Comparison of ENCODE assay signal across 20 mouse cellular contexts in genomic region chr9:119484420-119484819, GRCm38 (mm10). TPM values are rescaled to one million over a fixed set of nuclear protein-coding genes. Genes with fewer than 3 reads are reported as not detected.
DNase-seq lines count a peak whose midpoint lies in the region; ATAC-seq and TF ChIP-seq lines count a peak whose summit lies in the region.
"Had no signal": no experiment of that assay in that cellular context is flagged by ENCODE, and none has a peak within 500 bp of the region (broad histone marks: within the 10 kb centered on the region; RNA-seq: fewer than 3 reads in every experiment).

No protein-coding gene starts in this region.

- peak; percentile 38 for DNase-seq in gastrocnemius, adult 2 months
- no peak for DNase-seq in gastrocnemius, adult 8-10 months (ENCODE audit: low spot score in 2 of 2)
- no peak for DNase-seq in hindbrain, embryonic 10.5 days (ENCODE audit: low spot score)
- no peak for DNase-seq in midbrain, embryonic 11.5 days (ENCODE audit: low spot score, missing footprints)
- DNase-seq in midbrain, embryonic 10.5 days (ENCODE audit: low spot score): no peak
- DNase-seq in lung, postnatal 10 days: no peak
- DNase-seq: cerebellum, adult 18-20 months; cerebellum, postnatal 25 days; kidney, adult 9 months; right cerebral cortex, adult 18-20 months had no signal

- H3K27me3 ChIP-seq in hindbrain, embryonic 10.5 days (ENCODE audit: insufficient read depth, poor library complexity, severe bottlenecking): 0 out of 2 replicates have a peak, but pooled peaks cover 3% of the 10 kb centered on the region
- no peaks in the 10 kb centered on the region; the same call in 1 of the 2 replicates for H3K27me3 ChIP-seq in hindbrain, embryonic 16.5 days (replicated peaks; ENCODE audit: control insufficient read depth, insufficient read depth, low read length)
- no peaks in the 10 kb centered on the region for H3K27me3 ChIP-seq in midbrain, embryonic 11.5 days (ENCODE audit: control insufficient read depth, insufficient read depth, low read length)
- peaks cover 15% of the 10 kb centered on the region; the same call in 1 of the 2 replicates for H3K27me3 ChIP-seq in midbrain, embryonic 10.5 days (ENCODE audit: low read depth, poor library complexity, severe bottlenecking)
- H3K27me3 ChIP-seq in limb, embryonic 12.5 days: no peaks in the 10 kb centered on the region
- H3K27me3 ChIP-seq: CH12.LX; forebrain, embryonic 12.5 days; lung, embryonic 15.5 days had no signal

- no peaks in the 10 kb centered on the region for H3K9me3 ChIP-seq in hindbrain, embryonic 10.5 days
- no peaks in the 10 kb centered on the region for H3K9me3 ChIP-seq in hindbrain, embryonic 16.5 days (ENCODE audit: control insufficient read depth, low read length)
- H3K9me3 ChIP-seq in midbrain, embryonic 11.5 days (ENCODE audit: control insufficient read depth, low read length): no peaks in the 10 kb centered on the region
- H3K9me3 ChIP-seq in midbrain, embryonic 10.5 days (replicated peaks): no peaks in the 10 kb centered on the region
- H3K9me3 ChIP-seq in limb, embryonic 12.5 days: no peaks in the 10 kb centered on the region
- H3K9me3 ChIP-seq: forebrain, embryonic 12.5 days; lung, embryonic 15.5 days had no signal

- ATAC-seq in hindbrain, embryonic 16.5 days: no peak
- 0 out of 2 replicates have a peak, but pooled peaks have one; percentile 24 for ATAC-seq in midbrain, embryonic 11.5 days (ENCODE audit: low FRiP score)
- ATAC-seq in limb, embryonic 12.5 days (ENCODE audit: insufficient number of reproducible peaks, insufficient read depth, low FRiP score, low TSS enrichment, low read depth): 0 out of 2 replicates have a peak, but pooled peaks have one; percentile 27
- ATAC-seq: inflammation-experienced regulatory T-cells, adult 6 months; midbrain, embryonic 16.5 days had no signal

- no peak overlapping the region for H3K4me2 ChIP-seq in hindbrain, embryonic 16.5 days (ENCODE audit: low read length)
- H3K4me2 ChIP-seq in midbrain, embryonic 11.5 days: no peak overlapping the region
- H3K4me2 ChIP-seq in limb, embryonic 12.5 days: no peak overlapping the region
- H3K4me2 ChIP-seq: forebrain, embryonic 12.5 days; lung, embryonic 15.5 days had no signal

- 66% methylated on average over 9 of the region's 9 CpGs for WGBS in hindbrain, embryonic 10.5 days
- WGBS in hindbrain, embryonic 16.5 days: 65% methylated on average over 9 of the region's 9 CpGs
- 66% methylated on average over 9 of the region's 9 CpGs for WGBS in midbrain, embryonic 11.5 days
- WGBS in midbrain, embryonic 10.5 days: 72% methylated on average over 9 of the region's 9 CpGs
- WGBS in limb, embryonic 12.5 days: 48% methylated on average over 9 of the region's 9 CpGs

- H3K9ac ChIP-seq in hindbrain, embryonic 16.5 days (ENCODE audit: low read depth, low read length): no peak overlapping the region
- H3K9ac ChIP-seq in midbrain, embryonic 11.5 days (ENCODE audit: low read length): no peak overlapping the region
- H3K9ac ChIP-seq in limb, embryonic 12.5 days (replicated peaks): no peak overlapping the region
- H3K9ac ChIP-seq: forebrain, embryonic 12.5 days; liver, embryonic 14.5 days; lung, embryonic 15.5 days had no signal

- H3K36me3 ChIP-seq in hindbrain, embryonic 10.5 days: no peaks in the 10 kb centered on the region
- H3K36me3 ChIP-seq in hindbrain, embryonic 16.5 days (ENCODE audit: control insufficient read depth, insufficient read depth, low read length): no peaks in the 10 kb centered on the region; the same call in 1 of the 2 replicates
- no peaks in the 10 kb centered on the region for H3K36me3 ChIP-seq in midbrain, embryonic 11.5 days (ENCODE audit: control insufficient read depth, insufficient read depth, low read length)
- H3K36me3 ChIP-seq in midbrain, embryonic 10.5 days: no peaks in the 10 kb centered on the region
- H3K36me3 ChIP-seq in limb, embryonic 12.5 days: no peaks in the 10 kb centered on the region
- H3K36me3 ChIP-seq: forebrain, embryonic 12.5 days; lung, embryonic 15.5 days had no signal

- peaks cover 18% of the 10 kb centered on the region for H3K4me1 ChIP-seq in hindbrain, embryonic 10.5 days (replicated peaks)
- peaks cover 2% of the 10 kb centered on the region; the same call in 1 of the 2 replicates for H3K4me1 ChIP-seq in hindbrain, embryonic 16.5 days (ENCODE audit: control insufficient read depth, insufficient read depth, low read depth, low read length)
- peaks cover 3% of the 10 kb centered on the region; the same call in 1 of the 2 replicates for H3K4me1 ChIP-seq in midbrain, embryonic 11.5 days (ENCODE audit: control insufficient read depth, insufficient read depth, low read length)
- peaks cover 12% of the 10 kb centered on the region for H3K4me1 ChIP-seq in midbrain, embryonic 10.5 days
- H3K4me1 ChIP-seq in limb, embryonic 12.5 days (replicated peaks): peaks cover 13% of the 10 kb centered on the region

- intact Hi-C loops in gastrocnemius, adult 2 months (cut with DNase I): no loop called here

- peak overlapping the region; percentile 84; the same call in 1 of the 2 replicates for H3K27ac ChIP-seq in gastrocnemius, adult 2 months
- peak overlapping the region; percentile 8; the same call in 1 of the 2 replicates for H3K27ac ChIP-seq in hindbrain, embryonic 10.5 days
- H3K27ac ChIP-seq in hindbrain, embryonic 16.5 days (ENCODE audit: low read depth, low read length): no peak overlapping the region
- no peak overlapping the region for H3K27ac ChIP-seq in midbrain, embryonic 11.5 days (ENCODE audit: low read depth, low read length)
- no peak overlapping the region for H3K27ac ChIP-seq in midbrain, embryonic 10.5 days (replicated peaks)
- no peak overlapping the region for H3K27ac ChIP-seq in limb, embryonic 12.5 days
- H3K27ac ChIP-seq: liver, embryonic 14.5 days; lung, embryonic 15.5 days; macrophage; stomach, postnatal 0 days had no signal

- TF ChIP-seq CTCF in gastrocnemius, adult 2 months (IDR thresholded peaks at IDR 0.05): no peak

- no peak overlapping the region for H3K4me3 ChIP-seq in gastrocnemius, adult 2 months
- no peak overlapping the region for H3K4me3 ChIP-seq in hindbrain, embryonic 10.5 days
- H3K4me3 ChIP-seq in hindbrain, embryonic 16.5 days (ENCODE audit: low read length): no peak overlapping the region
- no peak overlapping the region for H3K4me3 ChIP-seq in midbrain, embryonic 11.5 days (ENCODE audit: low read depth, low read length)
- H3K4me3 ChIP-seq in midbrain, embryonic 10.5 days: no peak overlapping the region
- H3K4me3 ChIP-seq in limb, embryonic 12.5 days (replicated peaks): no peak overlapping the region
- H3K4me3 ChIP-seq: forebrain, embryonic 12.5 days; lung, embryonic 15.5 days had no signal

RNA-seq across cellular contexts. Expression of gene Exog, which starts 39.7 kb away (rescaled TPM):
- 1 to 10 TPM; 1.6 to 2.3 TPM for total RNA-seq in gastrocnemius, adult 2 months (2021)
- total RNA-seq in gastrocnemius, adult 8-10 months (2022): 1 to 10 TPM; 1.4 to 1.8 (median 1.6) TPM
- 37.2 and 39.4 TPM in 2 replicates for polyA plus RNA-seq in hindbrain, embryonic 10.5 days (2016; fragmentation: Nextera tagmentation; extraction: Ambion mirVana)
- 48.7 and 49.4 TPM in 2 replicates for polyA plus RNA-seq in hindbrain, embryonic 16.5 days (2015; fragmentation: Nextera tagmentation; extraction: Ambion mirVana)
- 39.5 and 39.9 TPM in 2 replicates for polyA plus RNA-seq in midbrain, embryonic 11.5 days (2014; fragmentation: Nextera tagmentation; extraction: Ambion mirVana)
- 36.5 and 37.5 TPM in 2 replicates for polyA plus RNA-seq in midbrain, embryonic 10.5 days (2016; fragmentation: Nextera tagmentation; extraction: Ambion mirVana)
- 48.5 and 50.8 TPM in 2 replicates for polyA plus RNA-seq in limb, embryonic 12.5 days (2016; fragmentation: Nextera tagmentation; extraction: Ambion mirVana)

Comparison
In these comparisons a context has a peak if more than half of its experiments do, and no peak if none do; other contexts are left out.
1. H3K27ac ChIP-seq: peak in gastrocnemius, adult 2 months (single experiment) and hindbrain, embryonic 10.5 days (single experiment); none in hindbrain, embryonic 16.5 days (single experiment), midbrain, embryonic 11.5 days (single experiment), midbrain, embryonic 10.5 days (single experiment) and limb, embryonic 12.5 days (single experiment).